Mouse (Mus musculus) left cerebral cortex, postnatal 14 days (tissue): ENCODE data around the gene Paxx. TPM values are rescaled to one million over a fixed set of nuclear protein-coding genes. Genes with fewer than 3 reads are reported as not detected.

Experiments
- DNase-seq, 2 experiments: peaks; one replicate each; pipeline ENCODE4 v3.0.0; 2021 to 2022; ENCODE audit warnings: low spot score in 2 of 2, mixed read lengths in 1 of 2
- intact Hi-C: fragments of 180-260 bp; cut with DNase I; formaldehyde crosslinking; loops from one replicate; pipeline ENCODE4 v1.15.1; 2025
- total RNA-seq, 2 experiments: library from RNA; stranded (reverse); gene quantifications; 2 replicates each; pipeline ENCODE4 v1.2.3; 2021

The Paxx gene
- total RNA-seq, 2 experiments from 2014 or later, result 64.1 to 66.3 TPM

- intact Hi-C loops, result no loop called here
- no peak for DNase-seq
Observed at GRCm38 (mm10) chr2:25457022-25457896, 3.6 kb downstream of the Paxx start.

- intact Hi-C loops, result no loop called here
- DNase-seq, result no peak
Observed at GRCm38 (mm10) chr2:25456205-25456953, 4.5 kb downstream of the Paxx start, which contains the start of gene Clic3. Gene Clic3, plus strand, starts transcription at chr2:25456838.

GRCm38 (mm10) chr2:25452951-25453350 is 7.9 kb downstream of the Paxx start:
- intact Hi-C loops, result no loop called here
- no peak for DNase-seq

GRCm38 (mm10) chr2:25450853-25451647 is 9.8 kb downstream of the Paxx start:
- intact Hi-C loops, result no loop called here

GRCm38 (mm10) chr2:25442682-25443081 is 18.2 kb downstream of the Paxx start:
- intact Hi-C loops, result no loop called here
- DNase-seq, result no peak

More at GRCm38 (mm10) chr2:25450853-25451647, 9.8 kb downstream of the Paxx start:
- no peak for DNase-seq

GRCm38 (mm10) chr2:25441067-25441466 is 19.8 kb downstream of the Paxx start:
- intact Hi-C loops, result no loop called here
- DNase-seq, result no peak

- no peak for DNase-seq
- intact Hi-C loops, result no loop called here
Observed at GRCm38 (mm10) chr2:25436286-25436820, 24.5 kb downstream of the Paxx start.

- no peak for DNase-seq
- intact Hi-C loops, result no loop called here
Observed at GRCm38 (mm10) chr2:25434292-25434691, 26.6 kb downstream of the Paxx start.

GRCm38 (mm10) chr2:25433101-25433500 is 27.8 kb downstream of the Paxx start:
- DNase-seq, result no peak
- intact Hi-C loops, result no loop called here

GRCm38 (mm10) chr2:25432326-25433098 is 28.4 kb downstream of the Paxx start:
- DNase-seq, result no peak

GRCm38 (mm10) chr2:25431308-25431855 is 29.5 kb downstream of the Paxx start:
- DNase-seq, result no peak
- intact Hi-C loops, result no loop called here

More at GRCm38 (mm10) chr2:25432326-25433098, 28.4 kb downstream of the Paxx start:
- intact Hi-C loops, result no loop called here

GRCm38 (mm10) chr2:25430395-25431233 is 30.3 kb downstream of the Paxx start:
- intact Hi-C loops, result no loop called here
- DNase-seq, result peak in 1 of 2 experiments; percentile 22

- peak in 1 of 2 experiments; percentile 24 for DNase-seq
- intact Hi-C loops, result loop anchor here (5.0 kb wide), 1 partner anchor 68 kb away; no protein-coding TSS in a partner anchor
Observed at GRCm38 (mm10) chr2:25429435-25430180, 31.3 kb downstream of the Paxx start.

- peak; percentile 98 for DNase-seq
- intact Hi-C loops, result loop anchor here (5.0 kb wide), 1 partner anchor 69 kb away; no protein-coding TSS in a partner anchor
Observed at GRCm38 (mm10) chr2:25428442-25429236, 32.3 kb downstream of the Paxx start, which contains the start of gene Abca2. Gene Abca2, plus strand, starts transcription at chr2:25428703.

GRCm38 (mm10) chr2:25427256-25427655 is 33.6 kb downstream of the Paxx start:
- DNase-seq, result no peak
- intact Hi-C loops, result loop anchor here (1.0 to 5.0 kb wide), 3 partner anchors 24 to 70 kb away; no protein-coding TSS in a partner anchor
